Mouse (Mus musculus) CD4-positive, CD25-positive, alpha-beta regulatory T cell, adult 2 months (primary cell): ENCODE measurements at regions not wholly inside any gene's neighbourhood (a gene's known extent, or its start where the extent isn't known, plus 50 kb on each side); places are given as distances from the start of the nearest gene placed in this dataset.
"Not testable (repeated sequence)": the region's sequence is repeated elsewhere in the genome, so short reads cannot be mapped to it uniquely, and the experiment has no call there.

Source experiments
- DNase-seq: peaks from one replicate; pipeline ENCODE4 v3.0.0-alpha.2; 2012; ENCODE audit warnings: low read depth, low spot score

- DNase-seq, result peak; percentile 39
These were observed 195.9 kb downstream of the Unc5cl start for GRCm38 (mm10) chr17:48650556-48650955.

DNA sequence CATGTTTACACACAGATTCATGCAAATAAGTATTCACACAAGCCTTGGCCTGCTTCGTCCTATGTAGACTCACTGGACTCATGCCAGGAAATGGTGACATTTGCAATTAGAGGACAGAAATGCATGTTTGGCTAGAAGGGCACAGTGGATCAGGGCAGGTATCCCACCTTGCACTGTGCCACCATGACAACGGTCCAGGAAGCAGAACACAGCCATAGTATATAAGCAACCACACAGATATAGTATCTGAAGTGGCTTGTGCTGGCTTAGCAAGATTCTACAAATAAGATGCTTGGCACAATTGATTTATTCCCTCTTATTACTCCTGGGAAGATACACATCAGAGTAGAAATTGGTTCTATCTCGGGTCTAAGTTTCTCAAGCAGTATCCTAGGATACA, 218.0 kb downstream of the Unc5cl start:
- no peak for DNase-seq

DNA sequence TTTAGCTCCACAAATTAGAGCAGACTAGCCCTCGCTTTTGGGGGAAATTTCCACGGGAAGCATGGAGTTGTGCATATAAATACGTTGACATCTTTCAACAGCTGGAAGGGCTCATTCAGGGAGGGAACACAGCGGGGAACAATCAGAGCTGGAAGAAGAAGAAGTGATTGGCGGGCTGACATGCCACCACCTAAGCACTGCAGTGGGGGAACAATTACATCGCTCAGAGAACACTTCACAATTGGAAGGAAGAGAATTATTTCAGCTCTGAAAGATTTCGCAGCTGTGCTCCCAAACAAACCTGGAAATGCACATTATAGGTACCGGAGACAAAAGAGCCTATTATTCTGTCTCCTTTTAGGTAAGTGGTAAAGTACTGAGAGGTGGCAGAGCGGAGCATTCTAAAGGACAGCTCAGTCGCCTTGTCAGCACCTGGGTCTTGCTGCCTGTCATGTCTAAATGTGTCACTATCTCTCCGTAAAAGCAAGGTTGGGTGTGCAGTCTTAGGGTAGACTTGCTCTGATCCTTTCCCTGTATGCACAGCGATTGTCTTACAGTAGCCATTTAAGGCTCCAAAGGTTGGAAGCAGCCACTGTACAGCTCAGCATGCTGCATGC, 223.6 kb downstream of the Unc5cl start:
- DNase-seq, result no peak

DNA sequence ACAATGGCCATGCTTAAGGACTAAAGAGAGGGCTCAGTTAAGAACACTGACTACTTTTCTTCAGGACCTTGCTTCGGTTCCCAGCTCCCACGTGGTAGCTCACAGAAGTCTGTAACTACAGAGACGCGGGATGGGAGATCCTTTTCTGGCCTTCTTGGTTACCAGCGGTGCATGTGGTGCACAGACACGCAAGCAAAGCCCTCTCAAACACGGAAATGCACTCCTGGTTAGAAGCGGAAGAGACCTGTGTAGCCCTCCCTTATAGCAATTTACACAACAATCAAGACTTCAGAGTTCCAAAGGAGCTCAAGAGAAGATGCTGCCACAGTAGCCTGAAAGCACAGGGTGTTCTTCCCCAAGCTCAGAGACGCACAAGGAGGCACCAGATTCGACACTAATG, 225.6 kb downstream of the Unc5cl start:
- no peak for DNase-seq

DNA sequence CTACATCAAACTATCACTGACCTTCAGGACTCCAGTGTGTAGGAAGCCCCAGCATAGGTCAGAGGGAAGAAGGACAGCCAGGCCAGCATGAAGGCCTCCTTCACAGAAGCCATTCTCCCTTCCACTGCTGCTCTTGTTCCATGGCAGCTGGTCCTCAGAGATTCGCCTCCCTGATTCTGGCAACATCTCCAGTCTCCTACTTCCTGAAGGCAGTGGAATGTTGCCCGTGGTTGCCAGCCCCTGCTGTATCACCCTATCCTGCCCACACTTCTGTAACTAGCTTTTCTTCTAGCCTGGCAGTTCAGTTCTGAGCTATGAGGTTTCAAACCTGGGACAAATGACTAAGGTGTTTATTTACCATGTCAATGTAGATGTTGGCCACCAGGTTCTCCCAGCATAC, 234.2 kb downstream of the Unc5cl start:
- DNase-seq, result no peak

GRCm38 (mm10) chr17:48698456-48698855, 233.7 kb upstream of the Lrfn2 start:
- no peak for DNase-seq

DNA sequence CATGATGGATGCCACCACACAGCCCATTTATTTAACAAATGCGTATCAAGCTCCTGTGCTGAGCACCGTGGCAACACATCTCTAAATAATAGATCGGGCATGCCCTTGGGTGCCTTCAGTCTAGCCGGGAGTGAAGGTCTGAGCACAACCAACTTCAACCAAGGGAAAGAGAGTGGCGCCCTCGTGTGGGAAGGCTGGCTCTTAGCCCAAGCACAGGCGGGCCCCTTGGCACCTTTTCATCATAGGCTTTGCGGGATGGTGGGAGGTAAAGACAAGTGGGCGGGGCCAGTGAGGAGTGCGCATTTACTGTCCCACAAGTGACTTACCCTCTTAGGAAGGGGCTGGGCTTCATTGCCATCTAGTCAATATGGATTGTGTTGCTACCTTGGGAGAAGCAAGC, 231.6 kb upstream of the Lrfn2 start:
- DNase-seq, result peak; percentile 26

DNA sequence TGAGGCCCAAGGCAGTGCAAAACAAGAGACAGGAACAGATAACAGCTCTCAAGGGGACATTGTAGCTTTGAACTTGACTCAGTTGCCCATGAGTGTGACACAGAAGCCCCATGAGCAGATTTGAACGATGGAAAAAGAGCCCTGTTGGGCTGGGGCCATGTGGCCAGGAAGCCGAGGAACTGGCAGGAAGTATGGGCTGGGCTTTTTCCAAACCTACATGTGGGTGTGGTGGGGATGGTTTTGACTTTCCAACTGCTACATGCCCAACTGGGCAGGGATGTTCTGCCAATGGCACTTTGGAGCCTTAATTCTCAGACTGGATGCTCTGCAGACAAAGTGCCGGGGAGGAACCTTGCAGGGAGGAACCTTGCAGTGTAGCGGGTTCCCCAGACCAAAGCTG, 211.7 kb upstream of the Lrfn2 start:
- no peak for DNase-seq

DNA sequence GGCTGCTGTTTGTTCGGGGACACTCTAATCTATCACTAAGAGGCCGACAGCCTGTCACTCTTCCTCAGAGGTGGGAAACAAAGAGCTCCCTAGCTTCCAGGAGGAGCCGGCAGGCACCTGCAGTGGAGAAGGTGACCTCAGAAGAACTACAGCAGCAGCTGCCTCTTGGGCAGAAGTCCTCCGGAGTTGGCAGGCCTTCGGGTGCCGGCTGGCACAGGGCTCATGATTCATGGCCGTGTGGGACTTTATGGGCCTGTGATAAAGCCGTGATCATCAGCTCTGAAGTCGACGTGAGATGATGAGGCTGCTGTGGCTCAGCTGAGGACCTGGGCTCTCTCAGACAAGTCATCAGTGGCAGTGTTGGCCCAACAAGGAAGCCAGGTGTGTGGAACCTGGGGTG, 208.9 kb upstream of the Lrfn2 start:
- no peak for DNase-seq

- no peak for DNase-seq
These were observed 207.6 kb upstream of the Lrfn2 start for GRCm38 (mm10) chr17:48724513-48725112.

- DNase-seq, result no peak
These were observed 205.7 kb upstream of the Lrfn2 start for GRCm38 (mm10) chr17:48726460-48726859.

- DNase-seq, result no peak
These were observed 198.4 kb upstream of the Lrfn2 start for GRCm38 (mm10) chr17:48733801-48734200.

DNA sequence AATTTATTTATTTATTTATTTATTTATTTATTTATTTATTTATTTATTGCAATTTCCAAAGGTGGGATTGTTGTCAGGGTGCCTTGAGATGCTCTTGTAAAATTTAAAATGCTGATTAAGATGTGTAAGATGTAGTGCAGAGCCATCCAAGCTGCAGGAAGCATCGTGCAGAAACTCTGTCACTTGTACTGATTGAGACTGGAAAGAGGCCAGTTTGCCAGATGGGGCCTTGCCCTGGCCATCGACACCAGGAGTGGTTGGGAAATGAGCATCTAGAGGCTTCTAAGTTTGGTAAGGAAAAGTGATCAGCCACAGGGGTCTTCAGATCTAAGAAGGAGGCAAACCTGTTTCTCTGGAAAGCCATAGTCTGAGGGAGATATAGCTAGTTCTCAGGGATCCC, 195.0 kb upstream of the Lrfn2 start:
- DNase-seq, result not testable (repeated sequence)

DNA sequence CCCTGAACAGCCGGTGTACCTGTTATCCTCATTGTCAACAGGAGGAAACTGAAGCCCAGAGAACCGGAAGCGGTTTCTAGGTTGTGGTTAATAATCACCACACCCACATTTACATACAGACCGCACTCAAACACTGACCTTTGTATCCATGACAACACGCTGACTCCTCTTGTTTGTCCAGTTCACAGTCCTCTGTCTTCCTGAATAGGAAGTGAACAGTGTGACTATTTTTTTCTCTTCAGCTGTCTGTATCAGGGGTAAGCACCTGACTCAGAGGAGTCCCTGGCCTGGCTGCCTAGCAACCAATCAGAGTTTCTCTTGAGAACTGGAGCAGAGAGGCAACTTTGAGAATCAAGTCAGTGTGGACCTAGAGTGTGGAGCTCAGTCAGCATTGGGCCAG, 193.5 kb upstream of the Lrfn2 start:
- DNase-seq, result peak; percentile 4

DNA sequence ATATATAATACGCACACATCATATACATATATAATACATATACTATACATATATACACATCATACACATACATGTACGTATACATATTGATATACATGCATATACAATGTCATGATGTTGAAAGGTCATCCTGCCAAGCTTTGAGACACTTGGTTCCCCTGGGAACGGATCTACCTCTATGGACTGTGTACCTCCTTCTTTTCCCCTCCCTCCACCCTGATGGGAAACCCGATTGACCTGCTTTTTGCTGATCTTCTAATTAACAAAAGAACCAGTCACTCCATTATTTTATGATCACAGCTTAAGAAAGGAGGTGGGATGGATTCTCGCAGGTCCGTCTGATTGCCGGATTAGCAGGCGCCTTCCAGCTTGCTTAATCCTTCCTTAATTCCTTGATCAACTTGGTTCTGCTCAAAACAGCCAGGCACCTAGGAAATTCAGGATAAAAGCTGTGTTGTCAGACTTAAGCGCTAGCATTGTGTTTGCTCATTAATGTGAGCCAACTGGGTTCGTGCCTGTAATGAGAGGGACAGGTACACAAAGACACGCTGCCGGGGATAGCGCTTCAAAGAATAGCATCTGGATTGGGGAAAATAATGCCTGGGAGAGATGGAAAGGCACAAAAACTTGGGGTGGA, 189.3 kb upstream of the Lrfn2 start:
- DNase-seq, result no peak

GRCm38 (mm10) chr17:48770099-48770498, 162.1 kb upstream of the Lrfn2 start:
- no peak for DNase-seq

DNA sequence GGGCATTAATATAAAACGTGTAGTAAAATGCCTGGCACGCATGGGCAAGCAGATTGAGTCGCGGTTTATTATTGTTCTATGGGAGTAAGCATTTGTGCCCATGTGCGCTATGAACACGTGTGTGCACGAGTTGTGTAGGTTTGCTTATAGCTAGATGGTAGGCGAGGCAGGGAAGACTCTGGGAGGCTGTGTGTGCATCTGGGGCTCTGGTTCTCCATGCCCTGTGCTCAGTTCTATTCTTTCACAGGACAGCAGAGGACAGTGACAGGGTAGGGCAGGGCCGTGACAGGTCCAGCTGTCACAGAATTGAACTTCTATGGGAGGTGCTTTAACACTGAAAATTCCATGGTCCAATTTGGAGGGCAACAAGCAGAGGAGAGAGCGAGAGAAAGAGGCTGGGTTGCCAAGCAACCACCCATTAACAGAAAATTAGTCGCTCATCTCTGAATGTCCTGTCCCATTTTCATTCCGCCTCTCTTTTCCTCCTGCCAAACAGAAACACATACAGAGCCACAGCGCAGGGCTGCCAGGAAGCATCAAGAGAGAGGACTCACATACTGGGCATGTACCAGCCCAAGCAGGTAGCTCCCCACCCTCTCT, 160.4 kb upstream of the Lrfn2 start:
- no peak for DNase-seq

DNA sequence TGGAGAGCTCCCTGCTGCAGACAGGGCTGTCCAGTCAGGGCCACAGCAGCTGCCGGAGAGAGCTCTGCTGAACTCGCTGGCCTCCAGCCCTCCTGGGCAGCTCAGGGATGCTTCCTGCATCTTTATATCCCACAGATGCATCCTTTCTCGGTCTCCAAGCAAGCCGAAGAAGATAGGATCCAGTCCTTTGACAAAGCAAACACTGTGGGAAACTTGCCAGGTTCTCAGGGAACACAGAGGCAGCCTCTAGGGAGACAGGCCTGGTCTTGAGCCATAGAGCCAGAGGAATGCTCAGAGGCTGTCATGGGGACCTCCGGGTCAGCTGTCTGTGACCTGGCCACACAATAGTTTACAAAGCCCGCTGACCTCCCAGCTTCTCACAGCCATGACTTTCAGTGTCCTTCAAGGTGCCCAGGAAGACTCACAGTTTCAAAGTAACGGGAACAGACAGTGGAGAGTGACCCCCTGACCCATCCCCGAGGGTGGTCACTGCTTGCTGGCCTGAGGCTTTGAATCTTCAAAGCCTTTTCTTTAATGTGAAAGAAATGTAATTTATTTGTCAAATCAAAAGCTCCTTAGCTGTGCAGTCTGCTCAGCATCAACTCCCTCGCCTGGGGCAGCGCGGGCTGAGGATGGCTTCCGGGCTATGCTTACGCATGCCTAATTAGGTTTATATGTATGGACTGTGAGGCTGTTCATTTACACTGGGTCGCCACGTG, 157.8 kb upstream of the Lrfn2 start:
- no peak for DNase-seq

GRCm38 (mm10) chr17:48775479-48775878, 156.7 kb upstream of the Lrfn2 start:
- no peak for DNase-seq

GRCm38 (mm10) chr17:48776502-48776902, 155.7 kb upstream of the Lrfn2 start:
- no peak for DNase-seq

DNA sequence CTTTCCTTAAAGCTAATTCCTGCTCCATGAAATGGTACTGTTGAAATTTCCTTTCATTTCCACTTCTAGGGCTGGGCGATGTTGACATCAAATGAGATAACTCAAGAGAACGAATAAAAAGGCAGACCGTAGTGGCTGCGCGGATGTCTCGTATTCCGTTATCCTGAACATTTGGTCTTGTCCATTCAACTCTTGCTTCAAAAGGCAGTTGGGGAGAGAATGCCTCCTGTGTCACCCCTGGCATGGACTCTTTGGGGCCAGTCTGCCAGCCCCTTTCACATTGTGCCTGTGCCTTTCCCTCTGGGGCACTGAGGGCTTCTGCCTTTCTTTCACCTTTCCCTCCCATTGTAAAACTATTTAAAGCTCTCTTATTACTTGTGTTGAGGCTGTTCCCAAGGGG, 152.0 kb upstream of the Lrfn2 start:
- no peak for DNase-seq

GRCm38 (mm10) chr17:48784417-48784816, 147.8 kb upstream of the Lrfn2 start:
- DNase-seq, result no peak
